Mouse (Mus musculus) embryonic fibroblast, embryonic 13.5 days (primary cell): ENCODE results near the gene Ruvbl2.

Experiments used
- CTCF ChIP-seq: IDR thresholded peaks from 2 replicates; pipeline ENCODE4 v1.5.1; 2011; ENCODE audit warnings: mild to moderate bottlenecking, control low read depth, low read length, moderate library complexity, borderline replicate concordance; ENCODE audit not compliant: insufficient read depth
- POLR2A ChIP-seq: IDR thresholded peaks from 2 replicates; pipeline ENCODE4 v1.6.1; 2011; ENCODE audit warnings: low read depth, mild to moderate bottlenecking, control low read depth, low read length, moderate library complexity

DNA sequence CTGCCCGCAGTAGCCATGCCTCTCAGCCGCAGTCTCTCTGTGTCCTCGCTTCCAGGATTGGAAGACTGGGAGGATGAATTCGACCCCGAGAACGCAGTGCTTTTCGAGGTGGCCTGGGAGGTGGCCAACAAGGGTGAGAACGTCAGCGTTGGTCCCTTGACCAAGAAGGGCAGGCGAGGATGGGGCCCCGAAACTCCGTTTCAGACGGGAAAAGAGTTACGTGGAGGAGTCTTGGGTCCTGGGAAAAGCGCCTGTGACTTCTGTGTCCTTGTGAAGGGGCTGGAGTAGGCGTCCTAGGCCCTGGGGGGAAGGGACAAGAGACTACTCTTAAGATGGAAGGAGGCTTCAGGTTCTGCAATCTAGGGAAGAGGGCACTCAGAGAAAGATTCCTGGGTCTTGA, 2.9 kb downstream of the Ruvbl2 start:
- no peak for TF ChIP-seq CTCF
- no peak for TF ChIP-seq POLR2A
